In genomic region chr7:28440739-28441138, GRCm38 (mm10) we compare ENCODE assay signal across 7 mouse cellular contexts. TPM values are rescaled to one million over a fixed set of nuclear protein-coding genes. Genes with fewer than 3 reads are reported as not detected.
A peak's percentile ranks its signal among the peaks of the same experiment; 100 is the strongest.
DNase-seq lines count a peak whose midpoint lies in the region; ATAC-seq and TF ChIP-seq lines count a peak whose summit lies in the region.

No protein-coding gene starts in this region.

- H3K9me3 ChIP-seq in ES-Bruce4 (replicated peaks; ENCODE audit: control insufficient read depth, insufficient read depth, low read length, poor library complexity, severe bottlenecking), result no peaks in the 10 kb centered on the region

- H3K4me1 ChIP-seq in ES-Bruce4 (ENCODE audit: control insufficient read depth, insufficient read depth, low read length), result peaks cover 5% of the 10 kb centered on the region
- peaks cover 44% of the 10 kb centered on the region for H3K4me1 ChIP-seq in bone marrow macrophage, adult 2 months (ENCODE audit: control insufficient read depth, insufficient read depth, low read length)

- H3K27ac ChIP-seq in ES-Bruce4 (ENCODE audit: insufficient read depth, low read length), result no peak overlapping the region
- peak overlapping the region; percentile 89 for H3K27ac ChIP-seq in bone marrow macrophage, adult 2 months (ENCODE audit: insufficient read depth, low read depth, low read length)
- no peak overlapping the region for H3K27ac ChIP-seq in left cerebral cortex, adult 2 months

- H3K9ac ChIP-seq in ES-Bruce4 (ENCODE audit: low read depth, poor library complexity, severe bottlenecking), result no peak overlapping the region

- no peak for ATAC-seq in megakaryocyte-erythroid progenitor cell, adult 5-6 weeks (replicated peaks; ENCODE audit: low FRiP score, low TSS enrichment, poor library complexity, severe bottlenecking)

- no peak for TF ChIP-seq CTCF in ES-Bruce4 (IDR thresholded peaks at IDR 0.05; ENCODE audit: low read depth, low read length)
- TF ChIP-seq CTCF in bone marrow macrophage, adult 2 months (IDR thresholded peaks at IDR 0.05; ENCODE audit: low read depth, low read length), result no peak
- no peak for TF ChIP-seq CTCF in left cerebral cortex, adult 2 months (IDR thresholded peaks at IDR 0.05)

- no peaks in the 10 kb centered on the region for H3K27me3 ChIP-seq in ES-Bruce4 (ENCODE audit: control insufficient read depth, insufficient read depth, low read length, poor library complexity, severe bottlenecking)

- intact Hi-C loops in left cerebral cortex, adult 2 months (cut with DNase I), result no loop called here

- peak; percentile 62; the same call in 1 of the 2 replicates for TF ChIP-seq EP300 in ES-Bruce4 (IDR thresholded peaks at IDR 0.05; ENCODE audit: insufficient read depth, low read depth, low read length)

- H3K36me3 ChIP-seq in ES-Bruce4 (ENCODE audit: control insufficient read depth, insufficient read depth, low read length, poor library complexity, severe bottlenecking), result no peaks in the 10 kb centered on the region

- no peak for TF ChIP-seq POLR2A in ES-Bruce4 (IDR thresholded peaks at IDR 0.05; ENCODE audit: insufficient read depth, low read length)
- TF ChIP-seq POLR2A in bone marrow macrophage, adult 2 months (IDR thresholded peaks at IDR 0.05; ENCODE audit: borderline replicate concordance, low read depth, low read length), result no peak

- DNase-seq in kidney, postnatal 14 days, result peak; percentile 52
- DNase-seq in monocyte, adult 2 months (ENCODE audit: low read depth in 1 of 2, low spot score in 2 of 2), result peak; percentile 77 to 80
- no peak for DNase-seq in left cerebral cortex, adult 2 months (ENCODE audit: extremely low spot score in 1 of 2, low spot score in 2 of 2)
- DNase-seq in urinary bladder, postnatal 36 days (ENCODE audit: low spot score in 2 of 2), result no peak

- H3K4me3 ChIP-seq in ES-Bruce4 (ENCODE audit: low read depth, low read length), result no peak overlapping the region
- H3K4me3 ChIP-seq in bone marrow macrophage, adult 2 months (ENCODE audit: insufficient read depth, low read length), result peak overlapping the region; percentile 55
- H3K4me3 ChIP-seq in left cerebral cortex, adult 2 months, result no peak overlapping the region

RNA-seq across cellular contexts. Expression of gene Gmfg, which starts 3.5 kb away (rescaled TPM):
- polyA plus RNA-seq in ES-Bruce4 (2011; ENCODE audit: insufficient read depth, insufficient read length, low read depth, missing spikeins), result 37.6 and 45.2 TPM in 2 replicates
- polyA plus RNA-seq in bone marrow macrophage, adult 2 months (2012; ENCODE audit: insufficient read depth, insufficient read length, missing spikeins), result 349 and 416 TPM in 2 replicates
- 1 to 10 TPM; 1.3 to 1.6 TPM for total RNA-seq in left cerebral cortex, adult 2 months (2021)
- 79.4 and 81.5 TPM in 2 replicates for total RNA-seq in megakaryocyte-erythroid progenitor cell, adult 5-6 weeks (2014; fragmentation: Nextera tagmentation)
- 179 and 328 TPM in 2 replicates for total RNA-seq in megakaryocyte-erythroid progenitor cell, adult 5-6 weeks (2017)

RNA-seq across cellular contexts. Expression of gene Lrfn1, which starts 11.0 kb away (rescaled TPM):
- 14.6 and 21.9 TPM in 2 replicates for polyA plus RNA-seq in ES-Bruce4 (2011; ENCODE audit: insufficient read depth, insufficient read length, low read depth, missing spikeins)
- 3.2 and 3.6 TPM in 2 replicates for polyA plus RNA-seq in bone marrow macrophage, adult 2 months (2012; ENCODE audit: insufficient read depth, insufficient read length, missing spikeins)
- total RNA-seq in left cerebral cortex, adult 2 months (2021), result 100 to 1,000 TPM in 1 of 2 experiments, 10 to 100 TPM in 1; 96.7 to 105 TPM
- total RNA-seq in megakaryocyte-erythroid progenitor cell, adult 5-6 weeks (2014; fragmentation: Nextera tagmentation), result 0.44 and 0.82 TPM in 2 replicates
- total RNA-seq in megakaryocyte-erythroid progenitor cell, adult 5-6 weeks (2017), result 0.08 and 0.09 TPM in 2 replicates

RNA-seq across cellular contexts. Expression of gene Paf1, which starts 48.0 kb away (rescaled TPM):
- 88.7 and 96.2 TPM in 2 replicates for polyA plus RNA-seq in ES-Bruce4 (2011; ENCODE audit: insufficient read depth, insufficient read length, low read depth, missing spikeins)
- 102 and 123 TPM in 2 replicates for polyA plus RNA-seq in bone marrow macrophage, adult 2 months (2012; ENCODE audit: insufficient read depth, insufficient read length, missing spikeins)
- 10 to 100 TPM; 65.7 to 66.8 TPM for total RNA-seq in left cerebral cortex, adult 2 months (2021)
- total RNA-seq in megakaryocyte-erythroid progenitor cell, adult 5-6 weeks (2014; fragmentation: Nextera tagmentation), result 65.0 and 84.6 TPM in 2 replicates
- total RNA-seq in megakaryocyte-erythroid progenitor cell, adult 5-6 weeks (2017), result 129 and 149 TPM in 2 replicates

RNA-seq across cellular contexts. Expression of gene Med29, which starts 48.2 kb away (rescaled TPM):
- polyA plus RNA-seq in ES-Bruce4 (2011; ENCODE audit: insufficient read depth, insufficient read length, low read depth, missing spikeins), result 16.6 and 18.1 TPM in 2 replicates
- polyA plus RNA-seq in bone marrow macrophage, adult 2 months (2012; ENCODE audit: insufficient read depth, insufficient read length, missing spikeins), result 12.5 and 13.9 TPM in 2 replicates
- total RNA-seq in left cerebral cortex, adult 2 months (2021), result 10 to 100 TPM; 18.1 to 18.8 TPM
- 22.3 and 28.9 TPM in 2 replicates for total RNA-seq in megakaryocyte-erythroid progenitor cell, adult 5-6 weeks (2014; fragmentation: Nextera tagmentation)
- total RNA-seq in megakaryocyte-erythroid progenitor cell, adult 5-6 weeks (2017), result 9.9 and 16.0 TPM in 2 replicates

Comparison
In these comparisons a context has a peak if more than half of its experiments do, and no peak if none do; other contexts are left out.
1. DNase-seq: peak in kidney, postnatal 14 days (single experiment) and monocyte, adult 2 months (2 of 2); none in left cerebral cortex, adult 2 months (0 of 2) and urinary bladder, postnatal 36 days (0 of 2).
2. RNA of gene Gmfg, which starts 3.5 kb away (total RNA-seq): 79.4 to 328 TPM in megakaryocyte-erythroid progenitor cell, adult 5-6 weeks; 1.3 to 1.6 TPM in left cerebral cortex, adult 2 months; every median in the first group is over 10 times any median in the second.
3. RNA of gene Lrfn1, which starts 11.0 kb away (total RNA-seq): 96.7 to 105 TPM in left cerebral cortex, adult 2 months; 0.08 to 0.82 TPM in megakaryocyte-erythroid progenitor cell, adult 5-6 weeks; every median in the first group is over 10 times any median in the second.